Mouse (Mus musculus) bone marrow, adult 2 months (tissue): ENCODE data around the gene Mad2l2.
"Not testable (repeated sequence)": the region's sequence is repeated elsewhere in the genome, so short reads cannot be mapped to it uniquely, and the experiment has no call there.

Source experiments
- CTCF ChIP-seq: fragments of 200-500 bp; IDR thresholded peaks from 2 replicates; pipeline ENCODE4 v1.5.1; 2011; ENCODE audit warnings: low read length, control low read depth; ENCODE audit not compliant: control insufficient read depth, insufficient read depth
- POLR2A ChIP-seq: fragments of 200-500 bp; IDR thresholded peaks from 2 replicates; pipeline ENCODE4 v1.6.1; 2011; ENCODE audit warnings: low read depth, mild to moderate bottlenecking, control low read depth, low read length, borderline replicate concordance; ENCODE audit not compliant: control insufficient read depth

DNA sequence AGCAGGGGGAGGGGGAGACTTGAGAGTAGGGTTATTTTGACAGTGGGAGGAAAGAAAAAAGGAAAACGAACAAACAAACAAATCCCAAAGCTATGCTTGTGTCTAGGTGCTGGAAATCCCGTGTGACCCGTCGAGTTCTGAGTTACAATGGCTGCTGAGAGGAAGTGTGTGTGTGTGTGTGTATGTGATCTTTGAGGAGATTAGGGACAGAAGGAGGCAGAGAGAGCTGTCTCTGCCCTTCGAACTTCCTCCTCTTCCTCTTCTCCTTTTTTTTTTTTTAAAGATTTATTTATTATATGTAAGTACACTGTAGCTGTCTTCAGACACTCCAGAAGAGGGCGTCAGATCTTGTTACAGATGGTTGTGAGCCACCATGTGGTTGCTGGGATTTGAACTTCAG lies 46.4 kb downstream of the Mad2l2 start:
- not testable (repeated sequence) for TF ChIP-seq POLR2A, CTCF
